Mouse (Mus musculus): ENCODE measurements around the gene Dnajc7.

DNA sequence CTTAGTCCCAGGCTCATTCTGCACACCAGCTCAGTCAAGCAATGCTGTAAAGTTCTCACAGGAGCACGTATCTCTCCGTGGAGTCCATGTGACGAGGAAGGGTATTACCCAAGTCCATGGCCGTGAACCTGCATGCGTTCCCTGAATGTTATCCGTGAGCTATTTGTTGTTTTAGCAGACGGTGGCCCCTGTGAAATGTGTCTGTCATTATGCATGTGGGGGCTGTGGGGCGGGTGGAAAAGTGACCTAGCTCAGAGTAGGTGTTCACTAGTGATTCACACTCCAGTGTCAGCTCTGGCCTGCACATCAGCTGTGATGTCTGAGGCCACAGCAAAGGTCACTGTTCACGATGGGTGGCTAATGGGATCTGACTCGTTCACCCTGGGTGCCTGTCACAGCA is 39.8 kb upstream of the Dnajc7 start:
- TF ChIP-seq CEBPB (IDR thresholded peaks at IDR 0.05; ENCODE audit: low read depth) (no peak), CTCF (IDR thresholded peaks at IDR 0.05; ENCODE audit: control insufficient read depth, insufficient read depth, insufficient read length) (no peak), FOSL1 (IDR thresholded peaks at IDR 0.05; ENCODE audit: insufficient read depth, low read length, poor library complexity, severe bottlenecking) (no peak), MYOG (IDR thresholded peaks at IDR 0.05; ENCODE audit: control insufficient read depth, extremely low read depth, insufficient read length) (no peak), USF1 (IDR thresholded peaks at IDR 0.05; ENCODE audit: low read depth) (no peak), MAX (IDR thresholded peaks at IDR 0.05) (no peak)

Measured in C2C12 (cell line).